ENCODE assay signal across 8 mouse cellular contexts in the genomic region with DNA sequence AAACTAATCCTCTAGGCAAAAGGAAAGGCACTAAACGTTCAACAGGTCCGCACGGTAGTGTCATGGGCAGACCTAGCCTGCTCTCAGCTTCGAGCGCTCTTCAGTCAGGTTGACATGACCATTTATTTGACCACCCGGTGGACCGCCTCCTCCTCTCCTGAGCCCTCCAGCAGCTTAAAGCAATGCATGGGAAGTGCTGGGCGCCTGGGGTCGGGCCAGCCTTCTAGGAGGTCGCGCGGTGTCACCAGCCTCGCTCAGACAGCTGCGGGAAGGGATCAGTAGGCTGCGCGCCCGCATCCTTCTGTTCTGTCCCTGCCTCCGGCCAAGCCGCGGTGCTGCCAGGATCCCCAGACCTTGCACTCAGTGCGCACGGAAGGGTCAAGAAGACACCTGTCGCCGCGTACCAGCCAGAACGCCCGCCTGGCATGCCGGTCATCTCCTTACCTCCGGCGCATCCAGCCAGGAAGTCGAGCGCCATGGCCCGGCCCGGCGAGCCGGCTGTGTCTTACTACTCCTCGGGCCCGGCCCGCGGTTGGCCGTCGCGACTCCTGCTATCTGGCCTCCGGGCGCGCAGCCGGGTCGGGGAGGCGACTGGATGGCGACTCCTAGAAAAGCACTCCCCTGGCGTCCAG. TPM values are rescaled to one million over a fixed set of nuclear protein-coding genes. Genes with fewer than 3 reads are reported as not detected.
A peak's percentile ranks its signal among the peaks of the same experiment; 100 is the strongest.
DNase-seq lines count a peak whose midpoint lies in the region; ATAC-seq and TF ChIP-seq lines count a peak whose summit lies in the region.

No protein-coding gene starts in this region.

- peak overlapping the region; percentile 95 for H3K27ac ChIP-seq in embryonic facial prominence, embryonic 10.5 days (replicated peaks)
- peak overlapping the region; percentile 66 for H3K27ac ChIP-seq in hindbrain, embryonic 15.5 days (replicated peaks)
- H3K27ac ChIP-seq in midbrain, embryonic 15.5 days: peak overlapping the region; percentile 35

- H3K27me3 ChIP-seq in embryonic facial prominence, embryonic 10.5 days (replicated peaks; ENCODE audit: low read depth, poor library complexity, severe bottlenecking): peaks cover 6% of the 10 kb centered on the region
- H3K27me3 ChIP-seq in hindbrain, embryonic 15.5 days: no peaks in the 10 kb centered on the region
- H3K27me3 ChIP-seq in midbrain, embryonic 15.5 days (replicated peaks): no peaks in the 10 kb centered on the region

- peaks cover 16% of the 10 kb centered on the region for H3K4me1 ChIP-seq in lung, adult 2 months (ENCODE audit: control insufficient read depth, insufficient read depth, low read length)
- H3K4me1 ChIP-seq in embryonic facial prominence, embryonic 10.5 days: peaks cover 53% of the 10 kb centered on the region
- peaks cover 60% of the 10 kb centered on the region for H3K4me1 ChIP-seq in hindbrain, embryonic 15.5 days (replicated peaks)
- peaks cover 52% of the 10 kb centered on the region for H3K4me1 ChIP-seq in midbrain, embryonic 15.5 days

- H3K4me3 ChIP-seq in lung, adult 2 months (replicated peaks; ENCODE audit: extremely low read depth, low read depth, low read length): peak overlapping the region; percentile 72
- H3K4me3 ChIP-seq in embryonic facial prominence, embryonic 10.5 days: peak overlapping the region; percentile 81
- peak overlapping the region; percentile 81 for H3K4me3 ChIP-seq in hindbrain, embryonic 15.5 days
- H3K4me3 ChIP-seq in midbrain, embryonic 15.5 days: peak overlapping the region; percentile 70

- no peak; the same call in 1 of the 2 replicates for TF ChIP-seq POLR2A in lung, adult 2 months (IDR thresholded peaks at IDR 0.05; ENCODE audit: borderline replicate concordance, extremely low read depth, low read depth, low read length)

- ATAC-seq in hindbrain, embryonic 15.5 days (ENCODE audit: low FRiP score, low read depth): no peak; the same call in 1 of the 2 replicates
- ATAC-seq in midbrain, embryonic 15.5 days (replicated peaks): peak; percentile 65

- peaks cover 47% of the 10 kb centered on the region for H3K36me3 ChIP-seq in embryonic facial prominence, embryonic 10.5 days (replicated peaks)
- no peaks in the 10 kb centered on the region for H3K36me3 ChIP-seq in hindbrain, embryonic 15.5 days
- no peaks in the 10 kb centered on the region for H3K36me3 ChIP-seq in midbrain, embryonic 15.5 days (replicated peaks)

- 4% methylated on average over 51 of the region's 51 CpGs for WGBS in lung, adult 2 months
- 2% methylated on average over 51 of the region's 51 CpGs for WGBS in embryonic facial prominence, embryonic 10.5 days
- under 1% methylated on average over 48 of the region's 51 CpGs for WGBS in hindbrain, embryonic 15.5 days
- WGBS in midbrain, embryonic 15.5 days: 1% methylated on average over 51 of the region's 51 CpGs

- H3K9ac ChIP-seq in hindbrain, embryonic 15.5 days: peak overlapping the region; percentile 64
- peak overlapping the region; percentile 62 for H3K9ac ChIP-seq in midbrain, embryonic 15.5 days

- H3K9me3 ChIP-seq in embryonic facial prominence, embryonic 10.5 days: no peaks in the 10 kb centered on the region
- H3K9me3 ChIP-seq in hindbrain, embryonic 15.5 days: no peaks in the 10 kb centered on the region
- H3K9me3 ChIP-seq in midbrain, embryonic 15.5 days: no peaks in the 10 kb centered on the region

- no peak for TF ChIP-seq CTCF in lung, adult 2 months (IDR thresholded peaks at IDR 0.05; ENCODE audit: insufficient read depth, low read length)

- no peak for DNase-seq in lung, adult 2 months
- DNase-seq in lung, postnatal 25 days (ENCODE audit: low spot score): no peak
- no peak for DNase-seq in embryonic facial prominence, embryonic 10.5 days (ENCODE audit: low spot score)
- DNase-seq in cerebellum, postnatal 10 days: no peak
- no peak for DNase-seq in left cerebral cortex, postnatal 36 days (ENCODE audit: low spot score in 2 of 2)
- no peak for DNase-seq in frontal cortex, postnatal 10 days (ENCODE audit: low spot score in 2 of 2)

- intact Hi-C loops in left cerebral cortex, postnatal 36 days (cut with DNase I): loop anchor here (2.0 kb wide), 1 partner anchor 41 kb away; no protein-coding TSS in a partner anchor

- H3K4me2 ChIP-seq in hindbrain, embryonic 15.5 days: peak overlapping the region; percentile 75
- peak overlapping the region; percentile 79 for H3K4me2 ChIP-seq in midbrain, embryonic 15.5 days

RNA-seq across cellular contexts. Expression of gene Slc25a29, which starts 0.4 kb away (rescaled TPM):
- polyA plus RNA-seq in lung, adult 2 months (2012; rRNA removed): 15.1 and 19.0 TPM in 2 replicates
- polyA plus RNA-seq in embryonic facial prominence, embryonic 10.5 days (2016; fragmentation: Nextera tagmentation; extraction: Ambion mirVana): 12.9 and 13.6 TPM in 2 replicates
- polyA plus RNA-seq in hindbrain, embryonic 15.5 days (2015; fragmentation: Nextera tagmentation; extraction: Ambion mirVana): 19.0 and 20.7 TPM in 2 replicates
- polyA plus RNA-seq in midbrain, embryonic 15.5 days (2015; fragmentation: Nextera tagmentation; extraction: Ambion mirVana): 22.6 and 24.8 TPM in 2 replicates
- 10 to 100 TPM; 15.0 to 15.6 TPM for total RNA-seq in left cerebral cortex, postnatal 36 days (2021)

RNA-seq across cellular contexts. Expression of gene Slc25a47, which starts 0.5 kb away (rescaled TPM):
- 13.7 and 14.7 TPM in 2 replicates for polyA plus RNA-seq in lung, adult 2 months (2012; rRNA removed)
- polyA plus RNA-seq in embryonic facial prominence, embryonic 10.5 days (2016; fragmentation: Nextera tagmentation; extraction: Ambion mirVana): 13.1 and 15.2 TPM in 2 replicates
- polyA plus RNA-seq in hindbrain, embryonic 15.5 days (2015; fragmentation: Nextera tagmentation; extraction: Ambion mirVana): 6.6 and 7.4 TPM in 2 replicates
- 8.7 and 10.3 TPM in 2 replicates for polyA plus RNA-seq in midbrain, embryonic 15.5 days (2015; fragmentation: Nextera tagmentation; extraction: Ambion mirVana)
- total RNA-seq in left cerebral cortex, postnatal 36 days (2021): 10 to 100 TPM in 1 of 2 experiments, 1 to 10 TPM in 1; 7.2 to 12.3 TPM

RNA-seq across cellular contexts. Expression of gene Yy1, which starts 42.6 kb away (rescaled TPM):
- 19.3 and 22.0 TPM in 2 replicates for polyA plus RNA-seq in lung, adult 2 months (2012; rRNA removed)
- 14.0 and 15.0 TPM in 2 replicates for polyA plus RNA-seq in embryonic facial prominence, embryonic 10.5 days (2016; fragmentation: Nextera tagmentation; extraction: Ambion mirVana)
- polyA plus RNA-seq in hindbrain, embryonic 15.5 days (2015; fragmentation: Nextera tagmentation; extraction: Ambion mirVana): 13.4 and 15.1 TPM in 2 replicates
- polyA plus RNA-seq in midbrain, embryonic 15.5 days (2015; fragmentation: Nextera tagmentation; extraction: Ambion mirVana): 12.9 TPM in 2 replicates
- 10 to 100 TPM; 41.9 to 52.7 TPM for total RNA-seq in left cerebral cortex, postnatal 36 days (2021)

RNA-seq across cellular contexts. Expression of gene Wdr25, which starts 58.1 kb away (rescaled TPM):
- 15.7 and 18.3 TPM in 2 replicates for polyA plus RNA-seq in lung, adult 2 months (2012; rRNA removed)
- polyA plus RNA-seq in embryonic facial prominence, embryonic 10.5 days (2016; fragmentation: Nextera tagmentation; extraction: Ambion mirVana): 9.9 and 10.4 TPM in 2 replicates
- 4.6 and 6.0 TPM in 2 replicates for polyA plus RNA-seq in hindbrain, embryonic 15.5 days (2015; fragmentation: Nextera tagmentation; extraction: Ambion mirVana)
- polyA plus RNA-seq in midbrain, embryonic 15.5 days (2015; fragmentation: Nextera tagmentation; extraction: Ambion mirVana): 5.2 and 7.2 TPM in 2 replicates
- total RNA-seq in left cerebral cortex, postnatal 36 days (2021): 10 to 100 TPM in 1 of 2 experiments, 1 to 10 TPM in 1; 8.2 to 11.5 TPM

RNA-seq across cellular contexts. Expression of gene Wars, which starts 58.6 kb away (rescaled TPM):
- polyA plus RNA-seq in lung, adult 2 months (2012; rRNA removed): 119 and 127 TPM in 2 replicates
- polyA plus RNA-seq in embryonic facial prominence, embryonic 10.5 days (2016; fragmentation: Nextera tagmentation; extraction: Ambion mirVana): 146 and 147 TPM in 2 replicates
- polyA plus RNA-seq in hindbrain, embryonic 15.5 days (2015; fragmentation: Nextera tagmentation; extraction: Ambion mirVana): 101 and 105 TPM in 2 replicates
- 103 and 104 TPM in 2 replicates for polyA plus RNA-seq in midbrain, embryonic 15.5 days (2015; fragmentation: Nextera tagmentation; extraction: Ambion mirVana)
- total RNA-seq in left cerebral cortex, postnatal 36 days (2021): 10 to 100 TPM; 84.2 to 96.1 TPM

Comparison
In these comparisons a context has a peak if more than half of its experiments do, and no peak if none do; other contexts are left out.
1. H3K27ac ChIP-seq: peak in every context shown above with its lines; median percentile 95 in embryonic facial prominence, embryonic 10.5 days; 66 in hindbrain, embryonic 15.5 days; 35 in midbrain, embryonic 15.5 days.